Comparison of ENCODE assay signal across 27 mouse cellular contexts in genomic region chr2:170528061-170528460, GRCm38 (mm10). TPM values are rescaled to one million over a fixed set of nuclear protein-coding genes. Genes with fewer than 3 reads are reported as not detected.
"Had no signal": no experiment of that assay in that cellular context is flagged by ENCODE, and none has a peak within 500 bp of the region (broad histone marks: within the 10 kb centered on the region; RNA-seq: fewer than 3 reads in every experiment).

No protein-coding gene starts in this region.

- H3K27ac ChIP-seq: heart, adult 2 months; heart, embryonic 13.5 days; heart, embryonic 15.5 days; hindbrain, embryonic 13.5 days; hindbrain, embryonic 15.5 days; hindbrain, postnatal 0 days; limb, embryonic 10.5 days; limb, embryonic 12.5 days; liver, embryonic 12.5 days; liver, embryonic 14.5 days had no signal

- ATAC-seq: hindbrain, postnatal 0 days; intestine, embryonic 16.5 days; liver, embryonic 12.5 days had no signal

- H3K4me2 ChIP-seq: heart, embryonic 11.5 days; heart, embryonic 13.5 days; heart, embryonic 15.5 days; hindbrain, embryonic 13.5 days; hindbrain, embryonic 15.5 days; liver, embryonic 12.5 days had no signal

- H3K9me3 ChIP-seq: heart, embryonic 13.5 days; heart, embryonic 15.5 days; hindbrain, embryonic 13.5 days; hindbrain, embryonic 15.5 days; limb, embryonic 10.5 days; limb, embryonic 12.5 days; liver, embryonic 12.5 days had no signal

- H3K36me3 ChIP-seq: heart, embryonic 13.5 days; heart, embryonic 15.5 days; hindbrain, embryonic 13.5 days; hindbrain, embryonic 15.5 days; limb, embryonic 10.5 days; limb, embryonic 12.5 days; liver, embryonic 12.5 days had no signal

- H3K4me1 ChIP-seq: hindbrain, embryonic 13.5 days; hindbrain, embryonic 15.5 days; limb, embryonic 10.5 days; liver, embryonic 12.5 days had no signal

- H3K9ac ChIP-seq: heart, embryonic 13.5 days; heart, embryonic 15.5 days; hindbrain, embryonic 13.5 days; hindbrain, embryonic 15.5 days; limb, embryonic 12.5 days; liver, embryonic 12.5 days; liver, embryonic 14.5 days had no signal

- H3K27me3 ChIP-seq: heart, embryonic 13.5 days; heart, embryonic 15.5 days; hindbrain, embryonic 13.5 days; hindbrain, embryonic 15.5 days; limb, embryonic 12.5 days; liver, embryonic 12.5 days had no signal

- H3K4me3 ChIP-seq: heart, adult 2 months; heart, embryonic 13.5 days; heart, embryonic 15.5 days; hindbrain, embryonic 13.5 days; hindbrain, embryonic 15.5 days; limb, embryonic 10.5 days; limb, embryonic 12.5 days; liver, embryonic 12.5 days had no signal

- DNase-seq: gastrocnemius, postnatal 14 days; gastrocnemius, postnatal 36 days; heart, adult 11 months; heart, adult 2 months; heart, postnatal 14 days; heart, postnatal 36 days; kidney, postnatal 10 days; layer of hippocampus, adult 9-11 months; layer of hippocampus, postnatal 36 days; liver; lung, adult 18-20 months had no signal

RNA-seq across cellular contexts. Expression of gene Cyp24a1, which starts 31.1 kb away (rescaled TPM):
- polyA plus RNA-seq: gonadal fat pad, adult 2 months; heart, adult 2 months; heart, embryonic 11.5 days; heart, embryonic 13.5 days; heart, embryonic 15.5 days; heart, postnatal 0 days; hindbrain, embryonic 13.5 days; intestine, embryonic 14.5 days; intestine, embryonic 16.5 days; large intestine, adult 2 months; limb, embryonic 10.5 days; limb, embryonic 12.5 days; liver, embryonic 12.5 days; liver, embryonic 14.5 days; liver, embryonic 16.5 days had no signal
